Mouse (Mus musculus): ENCODE results near the gene N4bp2l2. TPM values are rescaled to one million over a fixed set of nuclear protein-coding genes. Genes with fewer than 3 reads are reported as not detected.

N4bp2l2 gene
- total and polyA plus RNA-seq, 3 experiments = 7.1 to 40.4 (median 39.6) TPM

DNA sequence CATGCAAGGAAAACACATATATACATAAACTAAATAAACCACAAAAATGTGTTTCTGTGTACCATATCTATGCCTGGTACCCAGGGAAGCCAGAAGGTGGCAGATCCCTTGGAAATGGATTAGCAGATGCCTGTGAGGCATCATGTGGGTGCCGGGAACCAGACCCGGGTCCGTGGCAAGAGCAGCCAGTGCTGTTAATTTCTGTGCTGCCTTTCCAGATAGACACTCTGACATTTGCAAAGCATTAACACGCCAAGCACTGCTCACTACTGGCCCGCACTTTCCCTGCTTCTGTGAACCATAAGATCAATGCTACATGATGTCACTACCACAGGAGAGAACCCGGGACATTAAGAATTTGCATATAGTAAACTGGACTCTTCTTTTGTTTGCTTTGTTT is 59.9 kb downstream of the N4bp2l2 start:
- no peak overlapping the region for H3K27ac ChIP-seq
- intact Hi-C loops (cut with DNase I) = no loop called here
- no peaks in the 10 kb centered on the region for H3K27me3 ChIP-seq (ENCODE audit: control insufficient read depth, insufficient read depth, low read length)
- DNase-seq = no peak
- TF ChIP-seq EP300 (IDR thresholded peaks at IDR 0.05; ENCODE audit: insufficient read depth, low read depth, low read length) (no peak), CTCF (IDR thresholded peaks at IDR 0.05) (no peak), POLR2A (IDR thresholded peaks at IDR 0.05; ENCODE audit: insufficient read depth, low read depth, low read length) (no peak)
- no peak overlapping the region for H3K4me3 ChIP-seq
- H3K4me1 ChIP-seq (ENCODE audit: control insufficient read depth, insufficient read depth, low read length) = no peaks in the 10 kb centered on the region
- no peaks in the 10 kb centered on the region for H3K36me3 ChIP-seq (ENCODE audit: control insufficient read depth, insufficient read depth, low read length)
- no peaks in the 10 kb centered on the region for H3K79me2 ChIP-seq (replicated peaks; ENCODE audit: control insufficient read depth, insufficient read depth, low read length)
- no peak overlapping the region for H3K9ac ChIP-seq (ENCODE audit: low read depth, low read length)
- over 99% methylated on average over 6 of the region's 6 CpGs for WGBS

DNA sequence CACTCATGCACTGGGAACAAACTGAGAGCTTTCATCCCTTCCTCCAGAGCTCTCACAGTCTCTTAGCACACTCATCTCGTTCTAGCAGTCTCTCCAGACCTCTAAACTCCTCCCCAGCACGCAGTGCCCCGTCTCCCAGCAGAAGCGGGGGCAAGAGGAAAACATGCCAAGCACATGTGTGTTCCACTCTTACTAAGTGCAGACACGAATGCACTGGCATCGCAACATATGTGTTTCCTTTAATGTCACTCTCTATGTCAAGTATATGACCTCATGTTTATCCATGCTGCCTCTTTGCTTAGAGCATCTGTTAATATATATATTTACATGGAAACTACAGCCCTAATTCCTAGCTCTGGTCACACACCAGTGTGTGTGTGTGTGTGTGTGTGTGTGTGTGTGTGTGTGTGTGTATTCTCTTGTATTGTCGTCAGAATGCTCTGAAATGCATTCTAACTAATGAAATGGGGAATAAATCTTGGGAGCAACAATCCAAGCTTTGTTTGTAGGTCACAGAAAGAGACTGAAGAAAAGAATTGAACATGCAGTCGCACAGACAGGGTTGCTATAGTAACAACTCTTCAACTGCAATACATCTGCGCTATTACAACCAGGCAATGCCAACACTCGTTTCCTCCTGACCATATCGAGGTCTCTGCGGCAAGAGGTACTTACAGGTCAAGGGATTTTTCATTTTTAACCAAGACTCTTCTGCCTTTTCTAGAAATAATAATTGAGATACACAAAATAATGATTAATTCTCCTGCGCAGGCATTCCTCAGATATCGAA is 64.3 kb downstream of the N4bp2l2 start:
- Histone ChIP-seq H3K4me1 (ENCODE audit: control insufficient read depth, insufficient read depth, low read length) (no peaks in the 10 kb centered on the region), H3K4me3 (0 out of 2 replicates have a peak overlapping the region, but pooled peaks have one; percentile 11), H3K9ac (ENCODE audit: low read depth, low read length) (no peak overlapping the region), H3K79me2 (replicated peaks; ENCODE audit: control insufficient read depth, insufficient read depth, low read length) (no peaks in the 10 kb centered on the region), H3K36me3 (ENCODE audit: control insufficient read depth, insufficient read depth, low read length) (no peaks in the 10 kb centered on the region), H3K27me3 (ENCODE audit: control insufficient read depth, insufficient read depth, low read length) (no peaks in the 10 kb centered on the region), H3K27ac (peak overlapping the region; percentile 12; the same call in 1 of the 2 replicates)
- no peak for DNase-seq
- TF ChIP-seq EP300 (IDR thresholded peaks at IDR 0.05; ENCODE audit: insufficient read depth, low read depth, low read length) = no peak
- no peak for TF ChIP-seq CTCF (IDR thresholded peaks at IDR 0.05)
- no peak for TF ChIP-seq POLR2A (IDR thresholded peaks at IDR 0.05; ENCODE audit: insufficient read depth, low read depth, low read length)
- WGBS = 81% methylated on average over 14 of the region's 14 CpGs
- intact Hi-C loops (cut with DNase I) = no loop called here

GRCm38 (mm10) chr5:150600554-150601440 is 65.2 kb downstream of the N4bp2l2 start:
- H3K4me3 ChIP-seq = 0 out of 2 replicates have a peak overlapping the region, but pooled peaks have one; percentile 11
- H3K36me3 ChIP-seq (ENCODE audit: control insufficient read depth, insufficient read depth, low read length) = no peaks in the 10 kb centered on the region
- TF ChIP-seq CTCF (IDR thresholded peaks at IDR 0.05) (no peak), POLR2A (IDR thresholded peaks at IDR 0.05; ENCODE audit: insufficient read depth, low read depth, low read length) (no peak), EP300 (IDR thresholded peaks at IDR 0.05; ENCODE audit: insufficient read depth, low read depth, low read length) (no peak)
- H3K4me1 ChIP-seq (ENCODE audit: control insufficient read depth, insufficient read depth, low read length) = no peaks in the 10 kb centered on the region
- no peaks in the 10 kb centered on the region for H3K79me2 ChIP-seq (replicated peaks; ENCODE audit: control insufficient read depth, insufficient read depth, low read length)
- no peak overlapping the region for H3K9ac ChIP-seq (ENCODE audit: low read depth, low read length)
- WGBS = 68% methylated on average over 20 of the region's 20 CpGs
- no peaks in the 10 kb centered on the region for H3K27me3 ChIP-seq (ENCODE audit: control insufficient read depth, insufficient read depth, low read length)
- DNase-seq = peak in 1 of 2 experiments; percentile 45
- peak overlapping the region; percentile 12 for H3K27ac ChIP-seq
- intact Hi-C loops (cut with DNase I) = no loop called here

- intact Hi-C loops (cut with DNase I) = no loop called here
- WGBS = 71% methylated on average over 13 of the region's 13 CpGs
- TF ChIP-seq CTCF (IDR thresholded peaks at IDR 0.05) (no peak), POLR2A (IDR thresholded peaks at IDR 0.05; ENCODE audit: insufficient read depth, low read depth, low read length) (no peak), EP300 (IDR thresholded peaks at IDR 0.05; ENCODE audit: insufficient read depth, low read depth, low read length) (no peak)
- H3K79me2 ChIP-seq (replicated peaks; ENCODE audit: control insufficient read depth, insufficient read depth, low read length) = no peaks in the 10 kb centered on the region
- no peak for DNase-seq
- no peaks in the 10 kb centered on the region for H3K36me3 ChIP-seq (ENCODE audit: control insufficient read depth, insufficient read depth, low read length)
- H3K4me3 ChIP-seq = no peak overlapping the region
- no peaks in the 10 kb centered on the region for H3K27me3 ChIP-seq (ENCODE audit: control insufficient read depth, insufficient read depth, low read length)
- no peak overlapping the region for H3K9ac ChIP-seq (ENCODE audit: low read depth, low read length)
- no peaks in the 10 kb centered on the region for H3K4me1 ChIP-seq (ENCODE audit: control insufficient read depth, insufficient read depth, low read length)
- no peak overlapping the region for H3K27ac ChIP-seq
These were observed 66.4 kb downstream of the N4bp2l2 start for GRCm38 (mm10) chr5:150599301-150600294.

Measured in heart, adult 2 months (tissue).